ENCODE assay signal across 9 mouse cellular contexts in the genomic region with DNA sequence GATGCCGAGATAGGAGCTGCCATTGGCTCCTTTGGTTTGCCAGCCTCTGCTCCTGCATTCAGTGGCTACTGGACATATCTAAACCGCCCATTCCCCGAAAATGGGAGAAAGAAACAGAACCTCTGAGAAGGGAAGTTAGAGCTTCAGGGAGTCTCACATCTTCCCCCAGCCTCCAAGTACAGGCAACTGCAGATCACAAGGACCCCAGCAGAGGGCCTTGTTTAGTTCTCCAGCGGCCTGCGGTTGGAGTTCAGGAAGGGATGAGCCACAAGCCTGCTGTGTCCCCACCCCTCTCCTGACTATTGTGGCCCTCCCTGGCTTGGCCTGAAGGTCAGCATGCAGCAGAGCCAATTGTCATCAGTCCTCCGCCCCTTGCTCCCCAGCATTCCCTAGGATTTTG. TPM values are rescaled to one million over a fixed set of nuclear protein-coding genes. Genes with fewer than 3 reads are reported as not detected.
DNase-seq lines count a peak whose midpoint lies in the region; ATAC-seq lines count a peak whose summit lies in the region.
"Had no signal": no experiment of that assay in that cellular context is flagged by ENCODE, and none has a peak within 500 bp of the region (broad histone marks: within the 10 kb centered on the region; RNA-seq: fewer than 3 reads in every experiment).

No protein-coding gene starts in this region.

- peaks cover 23% of the 10 kb centered on the region for H3K4me1 ChIP-seq in embryonic facial prominence, embryonic 13.5 days
- no peaks in the 10 kb centered on the region for H3K4me1 ChIP-seq in limb, embryonic 11.5 days (ENCODE audit: control insufficient read depth, insufficient read depth, low read length)
- H3K4me1 ChIP-seq in midbrain, embryonic 11.5 days (ENCODE audit: control insufficient read depth, insufficient read depth, low read length): peaks cover 4% of the 10 kb centered on the region

- peaks cover 24% of the 10 kb centered on the region for H3K27me3 ChIP-seq in embryonic facial prominence, embryonic 13.5 days
- H3K27me3 ChIP-seq in limb, embryonic 11.5 days (ENCODE audit: control insufficient read depth, insufficient read depth, low read length): 0 out of 2 replicates have a peak, but pooled peaks cover 4% of the 10 kb centered on the region
- peaks cover 12% of the 10 kb centered on the region for H3K27me3 ChIP-seq in midbrain, embryonic 11.5 days (ENCODE audit: control insufficient read depth, insufficient read depth, low read length)

- 15% methylated on average over 6 of the region's 6 CpGs for WGBS in embryonic facial prominence, embryonic 13.5 days
- 18% methylated on average over 6 of the region's 6 CpGs for WGBS in limb, embryonic 11.5 days
- 11% methylated on average over 6 of the region's 6 CpGs for WGBS in midbrain, embryonic 11.5 days

- H3K36me3 ChIP-seq in embryonic facial prominence, embryonic 13.5 days: no peaks in the 10 kb centered on the region
- H3K36me3 ChIP-seq in limb, embryonic 11.5 days (ENCODE audit: control insufficient read depth, insufficient read depth, low read length): no peaks in the 10 kb centered on the region
- no peaks in the 10 kb centered on the region for H3K36me3 ChIP-seq in midbrain, embryonic 11.5 days (ENCODE audit: control insufficient read depth, insufficient read depth, low read length)
- H3K36me3 ChIP-seq: G1E had no signal

- no peak for ATAC-seq in embryonic facial prominence, embryonic 13.5 days (ENCODE audit: insufficient number of reproducible peaks, insufficient read depth, low FRiP score, low TSS enrichment, low read depth)
- ATAC-seq in limb, embryonic 11.5 days (ENCODE audit: insufficient number of reproducible peaks, low FRiP score, low TSS enrichment, low read depth): no peak
- ATAC-seq in midbrain, embryonic 11.5 days (ENCODE audit: low FRiP score): peak; percentile 33

- no peak overlapping the region for H3K27ac ChIP-seq in embryonic facial prominence, embryonic 13.5 days
- H3K27ac ChIP-seq in limb, embryonic 11.5 days (replicated peaks; ENCODE audit: low read depth, low read length): no peak overlapping the region
- no peak overlapping the region for H3K27ac ChIP-seq in midbrain, embryonic 11.5 days (ENCODE audit: low read depth, low read length)

- peak; percentile 55 for DNase-seq in 3134 (ENCODE audit: extremely low read depth, insufficient read length, low spot score)
- peak; percentile 65 for DNase-seq in adrenal gland, postnatal 25 days
- DNase-seq in heart, adult 9 months (ENCODE audit: low spot score in 2 of 2): peak; percentile 69 to 75
- peak; percentile 36 to 68 for DNase-seq in kidney, adult 8-10 months
- DNase-seq in limb, embryonic 11.5 days (ENCODE audit: low spot score): peak; percentile 72
- DNase-seq in midbrain, embryonic 11.5 days (ENCODE audit: low spot score, missing footprints): peak; percentile 95
- peak; percentile 53 for DNase-seq in skeletal muscle tissue, adult 2 months (ENCODE audit: low read depth, low spot score)

- H3K9me3 ChIP-seq in embryonic facial prominence, embryonic 13.5 days: no peaks in the 10 kb centered on the region
- H3K9me3 ChIP-seq in limb, embryonic 11.5 days (ENCODE audit: control insufficient read depth, low read length): no peaks in the 10 kb centered on the region
- no peaks in the 10 kb centered on the region for H3K9me3 ChIP-seq in midbrain, embryonic 11.5 days (ENCODE audit: control insufficient read depth, low read length)

- peak overlapping the region; percentile 82; the same call in 1 of the 2 replicates for H3K9ac ChIP-seq in embryonic facial prominence, embryonic 13.5 days
- no peak overlapping the region for H3K9ac ChIP-seq in limb, embryonic 11.5 days (ENCODE audit: low read length)
- peak overlapping the region; percentile 83; the same call in 1 of the 2 replicates for H3K9ac ChIP-seq in midbrain, embryonic 11.5 days (ENCODE audit: low read length)

- peak overlapping the region; percentile 94 for H3K4me2 ChIP-seq in embryonic facial prominence, embryonic 13.5 days
- peak overlapping the region; percentile 90; the same call in 1 of the 2 replicates for H3K4me2 ChIP-seq in limb, embryonic 11.5 days (ENCODE audit: low read depth, severe bottlenecking)
- H3K4me2 ChIP-seq in midbrain, embryonic 11.5 days: peak overlapping the region; percentile 91

- H3K4me3 ChIP-seq in embryonic facial prominence, embryonic 13.5 days: peak overlapping the region; percentile 60
- peak overlapping the region; percentile 58; the same call in 1 of the 2 replicates for H3K4me3 ChIP-seq in limb, embryonic 11.5 days (ENCODE audit: low read depth, low read length)
- H3K4me3 ChIP-seq in midbrain, embryonic 11.5 days (ENCODE audit: low read depth, low read length): peak overlapping the region; percentile 74

RNA-seq across cellular contexts. Expression of a gene that starts 0.8 kb away (rescaled TPM):
- 24.5 and 37.3 TPM in 2 replicates for total RNA-seq in adrenal gland, postnatal 25 days (2021)
- polyA plus RNA-seq in embryonic facial prominence, embryonic 13.5 days (2015; fragmentation: Nextera tagmentation; extraction: Ambion mirVana): 11.3 and 11.6 TPM in 2 replicates
- polyA plus RNA-seq in limb, embryonic 11.5 days (2014; fragmentation: Nextera tagmentation; extraction: Ambion mirVana): 4.8 and 6.6 TPM in 2 replicates
- 7.8 and 8.4 TPM in 2 replicates for polyA plus RNA-seq in midbrain, embryonic 11.5 days (2014; fragmentation: Nextera tagmentation; extraction: Ambion mirVana)
- polyA plus RNA-seq: G1E had no signal
